Mouse (Mus musculus) CH12.LX (cell line): ENCODE data around the gene Sord. TPM values are rescaled to one million over a fixed set of nuclear protein-coding genes. Genes with fewer than 3 reads are reported as not detected.

ENCODE experiments used
- DNase-seq: peaks from one replicate; pipeline ENCODE4 v3.0.0-alpha.2; 2013; ENCODE audit errors: extremely low read depth
- H3K27ac ChIP-seq: 2 replicates; pipeline ENCODE4 v1.5.1; 2012; ENCODE audit warnings: low read depth, mild to moderate bottlenecking, control low read depth, moderate library complexity; ENCODE audit not compliant: insufficient read depth
- H3K27me3 ChIP-seq: replicated peaks from 2 replicates; pipeline ENCODE3; 2012; ENCODE audit warnings: inconsistent platforms
- H3K36me3 ChIP-seq, 2 experiments: replicated peaks in 1 of 2; 2 replicates each; pipeline versions ENCODE3 to v1.6.1; 2012; ENCODE audit warnings: inconsistent platforms in 1 of 2, low read length in 1 of 2, mild to moderate bottlenecking in 1 of 2, mixed read lengths in 1 of 2, moderate library complexity in 1 of 2; ENCODE audit not compliant: control insufficient read depth in 1 of 2, insufficient read depth in 1 of 2
- H3K4me1 ChIP-seq, 2 experiments: 2 replicates each; pipeline ENCODE4 v1.6.1; 2012; ENCODE audit warnings: inconsistent platforms in 1 of 2, moderate library complexity in 1 of 2; ENCODE audit not compliant: insufficient read depth in 2 of 2, control insufficient read depth in 1 of 2
- H3K4me2 ChIP-seq: 2 replicates; pipeline ENCODE4 v1.6.1; 2012; ENCODE audit warnings: low read depth, mild to moderate bottlenecking, control low read depth; ENCODE audit not compliant: poor library complexity, insufficient read depth, severe bottlenecking
- H3K4me3 ChIP-seq, 3 experiments: fragments of 150-350 bp in 1 of 3; sonication (generic) in 1 of 3; replicated peaks in 1 of 3; 2 replicates each; pipeline versions ENCODE3 to v1.5.1; 2011 to 2012; ENCODE audit warnings: low read depth in 2 of 3, low read length in 2 of 3, mild to moderate bottlenecking in 2 of 3, moderate library complexity in 2 of 3, control low read depth in 1 of 3, improper control_type of control experiment in 1 of 3, inconsistent platforms in 1 of 3, mixed read lengths in 1 of 3; ENCODE audit not compliant: poor library complexity in 1 of 3
- H3K79me2 ChIP-seq: replicated peaks from 2 replicates; pipeline ENCODE4 v1.6.1; 2012; ENCODE audit warnings: mild to moderate bottlenecking, moderate library complexity; ENCODE audit not compliant: control insufficient read depth, poor library complexity, insufficient read depth, severe bottlenecking; ENCODE audit errors: extremely low read depth
- H3K9ac ChIP-seq: 2 replicates; pipeline ENCODE4 v1.6.1; 2012; ENCODE audit warnings: low read depth, mild to moderate bottlenecking, control low read depth, moderate library complexity; ENCODE audit not compliant: insufficient read depth
- H3K9me3 ChIP-seq: replicated peaks from 2 replicates; pipeline ENCODE3; 2012; ENCODE audit warnings: low read length, inconsistent platforms, mixed read lengths
- CHD2 ChIP-seq: IDR thresholded peaks from 2 replicates; pipeline ENCODE4 v1.6.1; 2011; ENCODE audit warnings: low read length, improper control_type of control experiment
- EP300 ChIP-seq: IDR thresholded peaks from 2 replicates; pipeline ENCODE4 v1.6.1; 2011; ENCODE audit warnings: low read length, improper control_type of control experiment
- ETS1 ChIP-seq: conservative IDR thresholded peaks from 2 replicates; pipeline ENCODE4 v1.6.1; 2012; ENCODE audit warnings: low read depth, mild to moderate bottlenecking, inconsistent platforms, low read length, improper control_type of control experiment, moderate library complexity
- HCFC1 ChIP-seq: IDR thresholded peaks from 2 replicates; pipeline ENCODE4 v1.6.1; 2012; ENCODE audit warnings: low read depth, mild to moderate bottlenecking, inconsistent platforms, low read length, improper control_type of control experiment
- JUN ChIP-seq: IDR thresholded peaks from 2 replicates; pipeline ENCODE4 v1.6.1; 2011; ENCODE audit warnings: low read depth, mild to moderate bottlenecking, low read length, improper control_type of control experiment, moderate library complexity; ENCODE audit not compliant: insufficient read depth
- JUND ChIP-seq: conservative IDR thresholded peaks from 2 replicates; pipeline ENCODE4 v1.6.1; 2011; ENCODE audit warnings: low read depth, low read length, improper control_type of control experiment
- KAT2A ChIP-seq: IDR thresholded peaks from 2 replicates; pipeline ENCODE4 v1.6.1; 2012; ENCODE audit warnings: low read length, improper control_type of control experiment, inconsistent platforms; ENCODE audit not compliant: insufficient replicate concordance
- MAX ChIP-seq: IDR thresholded peaks from 2 replicates; pipeline ENCODE4 v1.6.1; 2011; ENCODE audit warnings: low read length, improper control_type of control experiment
- MAZ ChIP-seq: IDR thresholded peaks from 2 replicates; pipeline ENCODE4 v1.6.1; 2012; ENCODE audit warnings: low read depth, mild to moderate bottlenecking, inconsistent platforms, low read length, improper control_type of control experiment, moderate library complexity
- MXI1 ChIP-seq: IDR thresholded peaks from 2 replicates; pipeline ENCODE4 v1.6.1; 2011; ENCODE audit warnings: mild to moderate bottlenecking, low read depth, low read length, improper control_type of control experiment
- MYC ChIP-seq: IDR thresholded peaks from 2 replicates; pipeline ENCODE4 v1.6.1; 2011; ENCODE audit warnings: low read depth, mild to moderate bottlenecking, improper control_type of control experiment, low read length
- NRF1 ChIP-seq: IDR thresholded peaks from 2 replicates; pipeline ENCODE4 v1.6.1; 2014; ENCODE audit warnings: low read depth, mild to moderate bottlenecking, inconsistent platforms, low read length, improper control_type of control experiment, moderate library complexity
- PAX5 ChIP-seq: IDR thresholded peaks from 2 replicates; pipeline ENCODE4 v1.6.1; 2012; ENCODE audit warnings: low read length, inconsistent platforms, mixed read lengths
- POLR2A ChIP-seq: IDR thresholded peaks from 2 replicates; pipeline ENCODE4 v1.6.1; 2011; ENCODE audit warnings: low read depth, mild to moderate bottlenecking, improper control_type of control experiment, low read length
- RAD21 ChIP-seq: IDR thresholded peaks from 2 replicates; pipeline ENCODE4 v1.6.1; 2011; ENCODE audit warnings: low read depth, mild to moderate bottlenecking, low read length, improper control_type of control experiment, moderate library complexity
- SIN3A ChIP-seq: IDR thresholded peaks from 2 replicates; pipeline ENCODE4 v1.6.1; 2012; ENCODE audit warnings: low read length, improper control_type of control experiment, inconsistent platforms
- SMC3 ChIP-seq: IDR thresholded peaks from 2 replicates; pipeline ENCODE4 v1.6.1; 2011; ENCODE audit warnings: low read depth, low read length, improper control_type of control experiment
- TBP ChIP-seq: conservative IDR thresholded peaks from 2 replicates; pipeline ENCODE4 v1.6.1; 2011; ENCODE audit warnings: low read depth, low read length, improper control_type of control experiment
- USF1 ChIP-seq: IDR thresholded peaks from 2 replicates; pipeline ENCODE4 v1.6.1; 2014; ENCODE audit warnings: low read depth, mild to moderate bottlenecking, inconsistent platforms, low read length, improper control_type of control experiment
- USF2 ChIP-seq: conservative IDR thresholded peaks from 2 replicates; pipeline ENCODE4 v1.6.1; 2011; ENCODE audit warnings: low read depth, low read length, improper control_type of control experiment
- ZKSCAN1 ChIP-seq: IDR thresholded peaks from 2 replicates; pipeline ENCODE4 v1.6.1; 2012; ENCODE audit warnings: low read depth, inconsistent platforms, low read length, improper control_type of control experiment, borderline replicate concordance
- ZNF384 ChIP-seq: IDR thresholded peaks from 2 replicates; pipeline ENCODE4 v1.6.1; 2012; ENCODE audit warnings: low read depth, low read length, improper control_type of control experiment, inconsistent platforms
- dilution Hi-C: fragments of 300-500 bp; cut with MboI; formaldehyde crosslinking; loops from 2 replicates; pipeline ENCODE4 v1.14.3; 2020; ENCODE audit warnings: low sequenced_read_pairs; ENCODE audit not compliant: extremely low pct_unique_long_range_greater_than_20kb, extremely low pct_ligation_motif_present
- in situ Hi-C: fragments of 300-500 bp; cut with MboI; formaldehyde crosslinking; loops from 3 replicates; pipeline ENCODE4 v1.14.3; 2019; ENCODE audit warnings: low sequenced_read_pairs, low pct_ligation_motif_present, low pct_unique_long_range_greater_than_20kb, mixed read lengths
- polyA plus RNA-seq: library from polyadenylated mRNA; unstranded; fragments of >175 nt; gene quantifications from 2 replicates; pipeline ENCODE4 v1.2.1, GENCODE M21; 2012; ENCODE audit warnings: low read depth; ENCODE audit not compliant: insufficient read length
- total RNA-seq, 2 experiments: library from RNA; depleted of rRNA; stranded (reverse); fragments of 300-350 nt in 1 of 2; fragments of >200 nt in 1 of 2; gene quantifications; 2 replicates each; pipeline ENCODE4 v1.2.3; 2012 to 2014

The Sord gene
- total and polyA plus RNA-seq, 3 experiments, result 18.2 to 29.9 (median 20.3) TPM

DNA sequence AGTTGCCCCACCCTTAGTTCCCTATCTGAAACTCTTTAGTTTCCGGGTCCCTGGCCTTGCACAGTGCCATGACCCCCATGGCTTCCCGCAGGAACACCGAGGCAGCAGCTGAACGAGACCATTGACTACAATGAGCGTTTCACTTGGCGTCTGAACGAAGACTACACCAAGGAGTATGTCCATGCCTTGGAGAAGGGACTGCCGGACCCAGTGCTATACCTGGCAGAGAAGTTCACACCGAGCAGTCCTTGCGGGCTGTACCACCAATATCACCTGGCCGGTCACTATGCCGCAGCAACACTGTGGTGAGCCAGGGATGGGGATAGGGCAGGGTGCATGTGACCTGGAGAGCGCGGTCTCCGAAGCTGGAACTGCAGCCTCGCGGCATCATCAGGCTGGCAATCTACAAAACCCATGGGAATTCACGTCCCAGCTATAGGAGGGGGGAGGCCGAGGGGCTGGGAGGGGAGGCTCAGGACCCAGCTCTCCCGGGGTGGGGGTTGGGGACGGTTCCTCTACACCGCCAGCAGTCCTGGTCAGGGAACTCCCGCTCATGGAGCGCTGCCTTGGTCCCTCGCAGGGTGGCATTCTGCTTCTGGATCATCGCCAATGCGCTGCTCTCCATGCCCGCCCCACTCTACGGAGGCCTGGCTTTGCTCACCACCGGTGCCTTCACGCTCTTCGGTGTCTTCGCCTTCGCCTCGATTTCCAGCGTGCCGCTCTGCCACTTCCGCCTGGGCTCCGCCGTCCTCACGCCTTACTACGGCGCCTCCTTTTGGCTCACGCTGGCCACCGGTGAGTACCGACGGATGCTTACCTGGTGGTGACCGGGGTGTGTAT is 66.8 kb downstream of the Sord start:
- Histone ChIP-seq H3K27me3 (peaks cover 22% of the 10 kb centered on the region), H3K27ac (no peak overlapping the region), H3K4me2 (no peak overlapping the region), H3K36me3 (no peaks in the 10 kb centered on the region), H3K79me2 (no peaks in the 10 kb centered on the region), H3K9me3 (peaks cover 4% of the 10 kb centered on the region), H3K4me1 (no peaks in the 10 kb centered on the region), H3K4me3 (no peak overlapping the region), H3K9ac (no peak overlapping the region)
- no peak for DNase-seq
- dilution Hi-C loops (no loop called here), in situ Hi-C loops (loop anchor here (10.0 kb wide), 1 partner anchor 236 kb away; no protein-coding TSS in a partner anchor)
- TF ChIP-seq POLR2A (no peak), HCFC1 (no peak)

DNA sequence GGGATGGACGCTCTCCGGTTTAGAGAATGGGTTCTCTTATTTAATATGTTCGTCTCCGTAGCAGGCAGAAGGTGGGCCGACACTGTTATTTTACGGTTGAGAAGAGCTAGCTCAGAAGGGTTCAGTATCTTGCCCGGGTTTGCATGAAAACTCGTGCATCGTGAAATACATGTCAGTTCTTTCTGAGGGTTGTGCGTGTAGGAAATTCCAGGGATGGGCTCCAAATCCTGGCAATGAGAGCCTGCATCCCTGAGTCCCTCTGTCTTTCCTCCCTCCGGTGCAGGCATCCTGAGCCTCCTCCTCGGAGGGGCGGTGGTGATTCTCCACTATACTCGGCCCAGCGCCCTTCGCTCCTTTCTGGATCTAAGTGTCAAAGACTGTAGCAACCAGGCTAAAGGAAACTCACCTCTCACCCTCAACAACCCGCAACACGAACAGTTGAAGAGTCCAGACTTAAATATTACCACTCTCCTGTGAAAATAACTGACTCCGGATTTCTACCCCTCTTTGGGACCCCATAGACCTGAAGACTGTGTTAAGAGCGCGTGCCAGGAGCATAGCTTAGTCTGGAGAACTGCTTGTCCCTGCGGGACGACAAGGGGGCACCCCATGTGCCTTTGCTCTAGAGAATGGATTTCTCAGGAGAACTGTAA is 67.5 kb downstream of the Sord start:
- TF ChIP-seq MAX (no peak), MYC (no peak), USF1 (no peak), ZNF384 (no peak), EP300 (no peak), CHD2 (no peak), ZKSCAN1 (no peak)
- TF ChIP-seq, all 38 proteins: peak for 0
- no peak for DNase-seq
- Histone ChIP-seq H3K27ac (no peak overlapping the region), H3K79me2 (no peaks in the 10 kb centered on the region), H3K4me1 (no peaks in the 10 kb centered on the region), H3K9ac (no peak overlapping the region), H3K9me3 (peaks cover 4% of the 10 kb centered on the region), H3K4me2 (no peak overlapping the region), H3K4me3 (no peak overlapping the region), H3K36me3 (no peaks in the 10 kb centered on the region), H3K27me3 (peaks cover 30% of the 10 kb centered on the region)
- dilution Hi-C loops, result no loop called here
- in situ Hi-C loops, result loop anchor here (10.0 kb wide), 1 partner anchor 237 kb away; no protein-coding TSS in a partner anchor

DNA sequence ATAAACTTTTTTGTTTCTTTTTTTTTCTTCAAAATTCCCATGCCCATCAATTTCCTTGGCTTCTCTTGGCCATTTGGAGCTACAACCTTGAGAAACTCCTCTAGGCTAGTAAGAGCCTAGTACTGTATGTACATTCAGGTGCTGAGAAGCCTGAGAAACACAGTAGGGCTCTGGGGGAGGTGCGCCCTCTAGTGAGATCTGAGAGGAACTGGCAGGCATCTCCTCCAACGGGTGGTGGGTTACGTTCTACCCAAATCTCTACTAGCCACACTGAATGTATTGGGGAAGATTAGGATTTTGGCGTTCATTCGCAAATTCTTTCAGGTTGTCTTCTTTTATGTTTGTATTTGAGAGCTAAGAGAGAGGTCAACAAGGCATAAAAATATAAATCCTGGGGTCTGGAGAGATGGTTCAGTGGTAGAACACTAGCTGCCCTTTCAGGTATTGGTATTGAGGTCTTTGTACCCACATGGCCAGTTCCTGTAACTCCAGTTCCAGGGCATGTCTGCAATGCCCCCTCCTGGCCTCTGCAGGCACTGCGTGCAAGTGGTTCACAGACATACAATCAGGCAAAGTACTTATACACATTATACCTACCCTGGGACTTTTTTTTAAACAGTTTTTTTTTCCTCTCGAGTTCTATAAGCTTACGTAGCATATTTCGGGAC is 68.2 kb downstream of the Sord start:
- Histone ChIP-seq H3K4me2 (peak overlapping the region; percentile 26; the same call in 1 of the 2 replicates), H3K36me3 (no peaks in the 10 kb centered on the region), H3K9me3 (peaks cover 4% of the 10 kb centered on the region), H3K79me2 (no peaks in the 10 kb centered on the region), H3K9ac (no peak overlapping the region), H3K4me1 (no peaks in the 10 kb centered on the region), H3K27me3 (peaks cover 36% of the 10 kb centered on the region), H3K4me3 (no peak overlapping the region), H3K27ac (no peak overlapping the region)
- dilution Hi-C loops (no loop called here), in situ Hi-C loops (loop anchor here (10.0 kb wide), 1 partner anchor 238 kb away; no protein-coding TSS in a partner anchor)
- peak; percentile 80 for DNase-seq
- TF ChIP-seq ETS1, result no peak
- TF ChIP-seq HCFC1, result no peak
- no peak for TF ChIP-seq MAZ
- no peak for TF ChIP-seq JUND
- no peak for TF ChIP-seq NRF1
- no peak for TF ChIP-seq JUN
- no peak for TF ChIP-seq KAT2A
- peak; percentile 72 for TF ChIP-seq SMC3
- no peak for TF ChIP-seq SIN3A
- no peak for TF ChIP-seq CHD2
- TF ChIP-seq TBP, result no peak
- TF ChIP-seq USF2, result no peak
- no peak for TF ChIP-seq PAX5
- no peak for TF ChIP-seq USF1
- no peak; the same call in 1 of the 2 replicates for TF ChIP-seq MXI1
- peak; percentile 73 for TF ChIP-seq RAD21
